Mouse (Mus musculus) heart, postnatal 4 days (tissue): ENCODE measurements around the gene Iqcf3. TPM values are rescaled to one million over a fixed set of nuclear protein-coding genes. Genes with fewer than 3 reads are reported as not detected.
A peak's percentile ranks its signal among the peaks of the same experiment; 100 is the strongest.

ENCODE experiments used
- DNase-seq: peaks from one replicate; pipeline ENCODE4 v3.0.0; 2021
- total RNA-seq, 2 experiments: library from RNA; stranded (reverse); gene quantifications; 2 replicates each; pipeline ENCODE4 v1.2.3; 2021

The Iqcf3 gene
- total RNA-seq, 2 experiments from 2014 or later, result not detected

DNA sequence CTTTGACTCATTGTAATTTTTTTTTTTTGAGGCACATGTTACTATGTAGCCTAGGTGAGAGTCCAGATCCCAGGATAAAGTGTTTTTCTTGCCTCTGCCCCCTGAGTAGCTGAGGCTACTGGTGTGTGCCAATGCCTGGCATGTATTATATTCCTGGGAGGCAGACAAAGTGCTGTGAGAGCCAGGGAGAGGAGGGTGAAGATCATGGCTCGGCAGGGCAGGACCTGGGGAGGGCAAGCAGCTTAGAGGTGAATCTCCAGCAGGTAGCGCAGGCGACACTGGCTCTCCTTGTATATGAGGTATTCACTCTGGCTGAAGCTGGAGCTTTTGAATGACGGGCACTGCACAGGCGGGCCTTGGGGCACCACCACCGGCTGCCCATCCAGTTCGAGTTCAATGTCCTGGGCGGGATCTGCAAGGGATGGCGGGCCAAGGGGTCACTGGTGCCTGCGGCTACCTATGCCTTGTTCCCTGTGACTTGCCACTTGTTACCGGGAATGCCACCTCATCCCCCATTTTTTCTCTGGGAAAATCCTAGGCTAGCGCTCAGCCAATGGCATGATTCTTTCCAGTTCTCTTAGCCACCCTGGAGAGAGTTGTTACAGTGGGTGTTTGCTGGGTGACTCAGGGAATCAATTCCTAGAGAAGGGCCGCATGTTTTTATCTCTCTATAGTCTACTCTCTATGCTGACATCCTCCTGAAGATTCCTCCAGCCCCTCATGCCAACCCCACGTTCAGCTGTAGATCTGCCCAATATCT, 90.3 kb downstream of the Iqcf3 start:
- DNase-seq, result no peak

DNA sequence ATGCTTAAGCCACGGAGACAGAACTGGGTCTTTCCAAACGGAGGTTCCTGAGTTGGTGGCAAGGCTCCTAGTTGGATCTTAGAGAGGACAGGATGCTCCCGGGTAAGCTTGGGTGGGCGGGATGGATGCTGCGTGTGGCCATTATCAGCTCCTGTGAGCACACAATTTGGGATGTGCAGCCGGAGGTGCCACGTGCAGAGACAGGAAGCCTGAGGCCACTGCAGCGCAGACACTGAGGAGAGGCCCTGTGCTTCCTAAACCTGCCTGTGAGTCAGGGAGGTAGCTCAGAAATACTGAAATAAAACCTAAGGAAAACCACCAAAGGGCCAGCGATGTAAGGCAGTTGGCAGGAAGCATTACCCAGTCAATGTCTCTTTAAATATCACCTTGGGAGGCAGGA, 91.7 kb downstream of the Iqcf3 start:
- no peak for DNase-seq

DNA sequence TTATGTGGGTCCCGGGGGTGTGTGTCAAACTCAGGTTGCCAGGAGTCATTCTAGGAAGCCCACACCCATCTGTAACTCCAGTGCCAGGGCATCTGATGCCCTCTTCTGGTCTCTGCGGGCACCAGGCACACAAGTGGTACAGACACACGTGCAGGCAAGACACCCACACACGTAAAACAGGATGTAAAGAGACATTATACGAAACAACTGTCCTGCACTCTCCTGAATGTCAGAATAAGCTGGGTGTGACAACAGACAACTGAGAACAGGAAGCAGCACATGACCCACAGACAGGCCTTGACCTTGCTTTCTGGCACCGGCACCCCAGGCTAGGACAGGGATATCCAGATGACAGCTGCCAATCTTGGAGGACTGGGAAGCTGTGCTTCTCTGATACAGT, 92.1 kb downstream of the Iqcf3 start:
- DNase-seq, result no peak

DNA sequence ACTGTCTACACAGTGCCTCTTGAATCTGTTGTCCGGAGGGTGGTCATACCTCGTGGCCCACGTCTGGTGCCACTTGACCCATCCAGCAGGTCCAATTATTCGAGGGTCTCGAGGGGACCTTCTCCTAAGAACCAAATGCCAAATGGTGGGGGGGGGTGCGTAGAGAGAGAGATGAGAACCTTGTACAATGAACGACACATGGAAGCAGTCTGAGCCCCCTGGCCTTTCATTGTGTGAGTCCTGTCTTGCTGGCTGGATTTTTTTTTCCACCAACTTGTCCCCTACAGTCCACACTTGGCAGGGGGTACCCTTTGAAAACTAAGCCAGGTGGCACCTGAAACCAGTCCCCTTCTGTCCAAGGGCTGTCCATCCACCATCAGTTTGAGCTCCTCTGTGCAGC, 93.7 kb downstream of the Iqcf3 start:
- DNase-seq, result no peak

GRCm38 (mm10) chr9:106466721-106467120, 94.7 kb downstream of the Iqcf3 start:
- DNase-seq, result no peak

DNA sequence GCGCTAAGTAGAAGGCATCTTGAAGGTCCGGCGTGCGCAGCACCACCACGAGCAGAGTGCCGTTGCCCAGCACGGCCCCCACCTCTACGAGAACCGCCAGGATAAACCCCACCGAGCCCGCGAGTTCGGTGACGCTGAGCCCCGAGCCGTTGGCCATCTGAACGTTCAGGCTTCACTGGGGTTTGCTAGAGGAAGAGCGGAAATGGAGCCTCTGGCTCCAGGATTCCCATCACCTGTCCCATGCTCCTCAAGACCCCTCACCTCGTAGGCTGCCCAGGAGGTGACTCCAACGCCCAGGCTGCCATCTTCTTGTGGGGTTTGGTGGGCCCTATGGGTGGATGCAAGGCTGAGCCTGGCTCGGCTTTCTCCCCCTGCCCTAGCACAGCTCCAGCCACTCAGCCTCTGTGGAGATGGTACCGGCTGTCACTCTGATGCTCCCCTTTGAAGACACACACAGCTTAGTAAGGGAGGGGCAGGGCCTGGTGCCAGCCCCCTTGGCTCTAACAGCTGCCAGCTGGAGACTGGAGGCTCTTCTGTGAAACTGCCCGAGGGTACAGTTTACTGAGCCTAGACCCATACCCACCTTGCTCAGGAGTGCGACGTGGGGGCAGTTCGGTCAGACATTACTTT, 95.7 kb downstream of the Iqcf3 start, which contains the start of gene Gpr62:
TSS of gene Gpr62 (minus strand) at position 368 of the 630 bp plus-strand sequence.
- DNase-seq, result no peak

- peak; percentile 68 for DNase-seq
Measured at GRCm38 (mm10) chr9:106464751-106465541, 96.5 kb downstream of the Iqcf3 start.

- DNase-seq, result no peak
Measured at GRCm38 (mm10) chr9:106463122-106464063, 98.0 kb downstream of the Iqcf3 start.

- DNase-seq, result no peak
Measured at GRCm38 (mm10) chr9:106462430-106462800, 99.0 kb downstream of the Iqcf3 start.

- DNase-seq, result no peak
Measured at GRCm38 (mm10) chr9:106461641-106462429, 99.6 kb downstream of the Iqcf3 start.

- DNase-seq, result no peak
Measured at GRCm38 (mm10) chr9:106461026-106461415, 100.4 kb downstream of the Iqcf3 start.

DNA sequence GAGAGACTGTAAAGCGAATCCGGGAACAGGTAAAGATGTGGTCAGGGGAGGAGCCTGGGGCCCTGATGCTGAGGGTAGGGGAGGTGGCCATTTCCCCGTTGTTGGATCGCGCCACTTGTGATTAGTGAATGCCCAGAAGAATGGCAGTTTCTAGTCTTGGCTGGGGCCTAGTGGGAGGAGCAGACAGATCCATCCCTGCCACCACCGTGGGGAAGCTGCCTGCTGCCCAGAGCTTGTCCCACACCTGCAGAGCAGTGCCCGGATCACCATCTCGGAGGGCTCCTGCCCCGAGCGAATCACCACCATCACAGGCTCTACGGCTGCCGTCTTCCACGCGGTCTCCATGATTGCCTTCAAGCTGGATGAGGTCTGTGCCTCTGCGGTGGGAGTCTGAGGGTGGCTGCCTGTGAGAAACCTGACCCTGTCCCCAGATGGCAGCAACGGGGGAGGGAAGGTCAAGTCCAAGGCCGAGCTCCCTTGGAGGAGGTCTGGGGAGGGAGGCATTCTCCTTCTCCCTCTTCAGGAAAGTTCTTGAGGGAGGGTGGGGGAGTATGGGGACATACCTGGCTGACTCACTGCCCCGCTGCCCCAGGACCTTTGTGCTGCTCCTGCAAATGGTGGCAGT, 100.9 kb downstream of the Iqcf3 start:
- DNase-seq, result no peak

DNA sequence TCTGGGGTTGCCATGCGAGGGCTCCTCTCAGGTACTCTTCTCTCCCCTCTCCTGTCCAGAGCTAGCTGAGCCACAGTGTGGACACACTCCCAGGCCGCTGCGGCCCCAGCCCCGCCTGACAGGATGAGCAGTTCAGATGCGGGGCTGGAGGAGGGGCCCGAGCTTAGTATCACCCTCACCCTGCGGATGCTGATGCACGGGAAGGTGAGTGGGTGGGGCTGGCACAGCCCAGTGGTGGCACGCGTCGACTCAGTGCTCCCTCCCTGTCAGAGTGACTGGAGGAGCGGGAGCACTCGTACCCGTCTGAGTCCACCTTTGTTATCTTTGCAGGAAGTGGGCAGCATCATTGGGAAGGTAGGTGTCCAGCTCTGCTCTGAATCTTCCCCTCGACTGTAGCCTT, 101.5 kb downstream of the Iqcf3 start:
- DNase-seq, result no peak

DNA sequence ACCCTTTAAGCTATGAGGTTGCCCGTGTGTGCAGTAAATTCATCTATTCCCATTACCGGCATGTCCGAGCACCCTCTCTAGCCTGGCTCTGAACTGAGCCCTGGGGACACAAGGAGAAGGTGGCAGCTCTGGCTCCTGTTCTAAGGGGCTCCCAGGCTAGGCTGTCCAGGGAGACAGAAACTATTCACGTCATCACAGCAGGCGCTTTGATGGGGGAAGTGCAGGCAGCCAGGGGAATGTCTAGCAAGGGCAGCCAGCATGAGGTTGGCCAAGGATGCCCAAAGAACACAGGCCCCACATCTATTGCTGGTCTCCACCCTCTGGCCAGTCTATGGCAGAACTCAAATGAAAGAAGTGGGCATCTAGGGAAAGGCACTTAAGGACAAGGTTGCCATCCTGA, 103.5 kb downstream of the Iqcf3 start:
- peak; percentile 44 for DNase-seq

GRCm38 (mm10) chr9:106457163-106457559, 104.3 kb downstream of the Iqcf3 start:
- no peak for DNase-seq

DNA sequence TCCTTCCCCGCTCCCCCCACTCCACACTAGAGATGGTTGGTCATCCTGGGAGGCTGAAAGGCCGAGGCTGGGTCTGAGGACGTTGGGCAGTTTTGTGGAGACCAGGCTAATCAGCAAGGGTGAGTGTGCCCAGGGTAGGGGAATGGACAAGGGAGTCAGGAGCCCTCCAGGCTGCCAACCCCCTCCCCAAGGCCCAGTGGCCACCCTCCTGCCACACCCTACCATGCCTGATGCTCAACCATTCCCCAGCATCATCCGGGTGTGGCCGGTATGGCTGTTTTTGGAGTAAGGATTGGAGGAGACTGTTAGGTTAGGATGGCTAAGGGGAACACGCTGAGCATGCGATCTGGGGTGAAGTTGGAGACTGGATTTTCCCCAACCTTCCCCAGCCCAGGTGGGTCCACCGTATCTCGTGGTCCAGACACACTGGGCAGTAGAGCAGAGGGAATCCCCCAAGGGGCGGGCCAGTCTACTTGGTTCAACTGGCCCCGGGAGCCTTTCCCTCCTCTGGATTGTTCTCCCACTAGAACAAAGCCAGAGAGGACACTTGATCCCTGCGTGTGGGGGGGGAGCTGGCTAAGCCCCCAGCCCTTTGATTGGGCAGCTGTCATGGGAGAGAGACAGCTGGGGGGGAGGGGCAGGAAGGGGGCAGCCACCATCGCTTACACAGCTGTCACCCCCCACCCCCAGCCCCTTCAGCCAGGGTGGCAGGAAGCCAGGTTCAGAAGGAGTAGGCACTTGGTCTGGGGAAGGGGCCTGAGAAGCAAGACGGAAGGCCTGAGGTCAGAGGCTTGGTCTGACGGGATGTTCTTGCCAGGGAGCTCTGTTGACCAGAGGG, 104.9 kb downstream of the Iqcf3 start:
- peak; percentile 40 for DNase-seq

DNA sequence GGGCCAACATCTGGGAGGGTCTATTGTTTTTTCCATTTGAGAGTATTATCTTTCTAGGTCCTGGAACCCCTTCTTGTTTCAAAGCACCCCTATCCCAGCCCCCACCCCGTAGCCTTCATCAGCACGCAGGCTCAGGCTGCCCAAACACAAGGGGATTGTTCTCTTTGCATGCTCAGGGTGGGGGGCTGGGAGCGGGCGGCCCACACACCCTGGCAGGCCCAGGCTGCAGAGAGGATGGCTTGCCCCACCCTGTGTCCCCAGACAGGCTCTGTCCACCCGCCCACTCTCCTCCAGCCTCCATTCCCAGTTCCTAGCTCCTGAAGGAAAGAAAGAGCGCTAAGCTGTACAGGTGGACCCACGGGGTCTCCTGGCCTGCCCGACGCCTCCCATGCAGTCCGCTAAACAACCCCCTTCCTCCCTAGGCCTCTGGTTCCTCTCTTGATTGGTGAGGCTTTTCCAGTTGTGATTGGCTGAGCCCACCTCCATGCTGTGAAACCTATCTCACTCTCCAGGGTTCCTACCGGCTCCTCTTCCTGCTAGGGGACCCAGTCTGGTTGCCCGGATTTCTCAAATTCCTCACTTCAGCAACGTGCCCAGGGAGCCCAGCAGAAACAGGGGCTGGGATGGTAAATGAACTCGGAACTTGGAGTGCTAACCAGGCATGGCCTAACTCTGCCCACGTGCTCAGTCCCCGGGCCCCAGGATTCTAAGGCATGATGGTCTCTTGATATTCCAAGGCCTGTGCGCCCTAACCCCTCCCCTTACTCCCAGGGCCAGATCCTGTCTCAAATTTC, 106.3 kb downstream of the Iqcf3 start:
- no peak for DNase-seq

DNA sequence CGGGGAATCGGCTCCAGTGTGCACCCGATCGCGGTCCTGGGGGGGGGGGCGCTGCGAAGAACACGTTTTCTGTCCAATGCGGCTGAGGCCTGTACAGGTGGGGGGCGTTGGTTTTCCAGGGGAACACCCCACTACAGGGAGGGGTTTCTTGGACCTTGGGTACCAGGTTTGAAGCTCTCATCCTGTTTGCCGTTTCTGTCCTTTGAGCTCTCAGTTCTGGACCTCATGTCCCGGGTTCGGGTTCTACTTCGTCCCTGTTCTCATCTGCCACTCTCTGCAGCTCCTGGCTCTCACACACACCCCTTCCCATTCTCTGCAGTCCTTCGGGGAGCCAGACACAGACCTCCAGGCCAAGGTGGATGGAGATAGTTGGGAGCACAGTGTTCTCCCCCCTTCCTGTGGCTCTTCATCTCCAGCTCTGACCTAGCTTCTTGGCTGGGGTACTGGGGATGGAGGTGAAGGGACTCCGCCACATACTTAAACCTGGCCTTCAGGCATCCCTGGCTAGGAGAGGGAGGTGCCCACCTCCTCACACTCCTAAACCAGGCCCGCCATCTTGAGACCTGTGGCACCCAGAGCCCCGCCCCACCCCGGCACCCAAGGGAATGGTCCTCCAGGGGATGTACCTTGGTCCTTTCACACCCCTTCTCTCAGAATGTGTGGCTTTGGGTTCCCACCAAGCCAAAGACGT, 107.2 kb downstream of the Iqcf3 start:
- peak; percentile 39 for DNase-seq
